Mouse (Mus musculus) small intestine, adult 2 months (tissue): ENCODE results near the gene Cxcr1. TPM values are rescaled to one million over a fixed set of nuclear protein-coding genes. Genes with fewer than 3 reads are reported as not detected.

Source experiments
- H3K27ac ChIP-seq: fragments of 200-500 bp; 2 replicates; pipeline ENCODE4 v1.5.1; 2012; ENCODE audit warnings: low read depth, low read length, control low read depth, inconsistent platforms; ENCODE audit not compliant: insufficient read depth
- H3K27me3 ChIP-seq: fragments of 200-500 bp; 2 replicates; pipeline ENCODE4 v1.6.1; 2012; ENCODE audit warnings: mild to moderate bottlenecking, moderate library complexity, low read length, inconsistent platforms; ENCODE audit not compliant: control insufficient read depth, insufficient read depth
- H3K36me3 ChIP-seq: fragments of 200-500 bp; 2 replicates; pipeline ENCODE4 v1.6.1; 2012; ENCODE audit warnings: mild to moderate bottlenecking, low read length, control low read depth, inconsistent platforms; ENCODE audit not compliant: control insufficient read depth, insufficient read depth
- H3K4me1 ChIP-seq: fragments of 200-500 bp; 2 replicates; pipeline ENCODE4 v1.6.1; 2012; ENCODE audit warnings: low read length, inconsistent platforms, mixed read lengths; ENCODE audit not compliant: control insufficient read depth, insufficient read depth, insufficient read length
- H3K4me3 ChIP-seq: fragments of 200-500 bp; 2 replicates; pipeline ENCODE4 v1.5.1; 2012; ENCODE audit warnings: low read depth, mild to moderate bottlenecking, control low read depth, inconsistent platforms, low read length, moderate library complexity
- CTCF ChIP-seq: fragments of 200-500 bp; IDR thresholded peaks from 2 replicates; pipeline ENCODE4 v1.5.1; 2012; ENCODE audit warnings: low read depth, mild to moderate bottlenecking, control low read depth, inconsistent platforms, low read length, moderate library complexity, mixed read lengths; ENCODE audit not compliant: insufficient replicate concordance, insufficient read length; ENCODE audit errors: extremely low read depth
- POLR2A ChIP-seq: fragments of 200-500 bp; IDR thresholded peaks from 2 replicates; pipeline ENCODE4 v1.6.1; 2012; ENCODE audit warnings: low read depth, mild to moderate bottlenecking, control low read depth, inconsistent platforms, low read length, moderate library complexity
- WGBS: fragments of 180-500 bp; shearing (Covaris S2); methylation state at CpG from one replicate; pipeline ENCODE4 v1.1.7; 2018; 5-methylcytosine and 5-hydroxymethylcytosine counted together
- polyA plus RNA-seq: library from polyadenylated mRNA; depleted of rRNA; stranded (reverse); fragments of >200 nt; gene quantifications from 2 replicates; pipeline ENCODE4 v1.2.3, GENCODE M21; 2012; rRNA removed

The Cxcr1 gene
- polyA plus RNA-seq, 1 experiment = not detected

DNA sequence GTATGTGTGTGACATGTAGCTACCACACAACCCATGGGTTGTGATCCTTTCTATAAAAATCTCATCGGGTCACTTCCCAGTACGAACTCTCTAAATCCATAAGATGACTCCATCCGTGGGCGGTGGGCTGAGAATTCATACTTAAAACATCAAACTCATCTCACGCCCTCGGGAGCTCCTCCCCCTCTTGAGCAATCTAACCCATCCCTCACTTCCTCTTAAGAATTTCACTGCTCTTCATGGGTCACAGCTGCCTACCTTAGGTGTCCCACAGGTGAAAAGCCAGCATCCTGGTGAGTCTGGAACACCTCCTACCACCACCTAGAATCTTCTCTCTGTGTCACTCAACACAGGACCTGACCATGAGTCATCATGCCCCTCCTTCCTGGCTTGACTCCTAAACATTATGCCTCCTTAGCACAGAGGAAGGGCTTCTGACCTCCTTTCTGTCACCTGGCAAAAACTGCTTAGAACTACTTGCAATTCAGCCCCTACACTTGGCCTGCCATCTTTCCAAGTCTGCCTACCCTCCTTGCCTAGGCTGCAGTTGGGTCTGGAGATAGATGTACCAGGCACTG lies 38.9 kb downstream of the Cxcr1 start:
- Histone ChIP-seq H3K36me3 (no peaks in the 10 kb centered on the region), H3K4me3 (no peak overlapping the region), H3K27ac (no peak overlapping the region), H3K4me1 (no peaks in the 10 kb centered on the region), H3K27me3 (no peaks in the 10 kb centered on the region)
- 72% methylated on average over 6 of the region's 6 CpGs for WGBS
- TF ChIP-seq CTCF (no peak), POLR2A (no peak)

DNA sequence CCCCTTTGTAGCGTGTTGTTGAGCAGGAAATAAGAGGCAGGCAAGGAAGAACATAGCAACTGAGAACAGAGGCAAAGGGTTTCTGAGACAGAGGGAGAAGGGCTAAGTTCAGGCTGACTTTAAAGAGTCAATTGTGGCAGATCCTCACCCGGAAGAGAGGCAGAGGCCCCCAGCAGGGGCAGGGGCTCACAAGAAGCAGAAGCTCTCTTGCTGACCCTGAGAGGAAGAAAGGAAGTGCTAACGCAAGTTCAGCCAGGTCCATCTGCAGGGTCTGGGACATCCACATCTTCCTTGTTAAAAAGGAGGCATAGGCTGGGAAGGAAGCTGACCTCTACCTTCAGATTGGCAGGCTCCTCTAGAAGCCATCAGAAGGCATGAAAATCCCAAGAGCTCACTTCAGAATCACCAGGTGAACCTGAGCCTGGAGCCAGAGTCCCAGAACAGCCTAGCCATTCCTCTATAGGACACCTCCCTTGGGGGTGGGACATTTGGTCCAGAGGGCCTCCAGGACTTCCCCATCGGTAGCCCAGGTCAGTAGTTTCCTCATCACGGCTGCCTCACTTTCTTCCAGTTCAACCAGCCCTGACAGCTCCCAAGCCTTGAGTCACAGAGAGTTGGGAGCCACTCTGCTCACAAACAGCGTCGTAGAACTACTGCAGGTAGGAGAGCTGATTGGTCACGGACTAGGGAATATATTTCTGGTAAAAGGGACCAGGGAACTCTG lies 40.8 kb downstream of the Cxcr1 start, which contains the start of gene Cxcr2:
Cxcr2 (plus strand) TSS at position 529 of the 724 bp plus-strand sequence.
- no peak within 1 kb of the TSS for H3K4me3 ChIP-seq

DNA sequence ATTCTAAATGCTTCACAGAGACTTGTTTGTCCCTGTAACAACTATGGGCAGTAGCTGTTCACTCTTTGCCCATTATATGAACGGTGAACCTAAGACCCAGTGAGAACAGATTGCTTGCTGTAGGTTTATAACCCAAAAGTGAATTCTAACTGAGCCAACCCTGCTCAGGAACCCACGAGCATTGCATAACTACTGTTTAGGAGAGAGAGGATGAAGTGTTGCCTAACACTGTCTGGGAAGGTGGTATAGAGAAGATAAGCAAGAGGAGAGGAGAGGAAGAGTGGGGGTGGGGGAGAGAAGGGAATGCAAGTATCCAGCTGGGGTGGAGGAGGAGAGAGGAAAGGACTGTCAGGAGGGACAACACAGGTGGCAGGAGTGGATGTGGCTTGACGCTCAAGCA lies 43.3 kb downstream of the Cxcr1 start:
- TF ChIP-seq CTCF = no peak
- no peak for TF ChIP-seq POLR2A
- H3K4me1 ChIP-seq = 0 out of 2 replicates have a peak, but pooled peaks cover 2% of the 10 kb centered on the region
- WGBS = 37% methylated on average over 3 of the region's 3 CpGs
- H3K36me3 ChIP-seq = no peaks in the 10 kb centered on the region
- no peaks in the 10 kb centered on the region for H3K27me3 ChIP-seq
- no peak overlapping the region for H3K27ac ChIP-seq
- no peak overlapping the region for H3K4me3 ChIP-seq

More for the DNA sequence above, 40.8 kb downstream of the Cxcr1 start, which contains the start of gene Cxcr2:
- Histone ChIP-seq H3K27me3 (no peaks in the 10 kb centered on the region), H3K4me1 (no peaks in the 10 kb centered on the region), H3K36me3 (no peaks in the 10 kb centered on the region), H3K27ac (no peak within 1 kb of the TSS)
- WGBS = 51% methylated on average over 8 of the region's 8 CpGs
- no peak for TF ChIP-seq POLR2A
- no peak for TF ChIP-seq CTCF

GRCm38 (mm10) chr1:74150101-74150500 lies 44.3 kb downstream of the Cxcr1 start:
- Histone ChIP-seq H3K4me1 (0 out of 2 replicates have a peak, but pooled peaks cover 2% of the 10 kb centered on the region), H3K36me3 (no peaks in the 10 kb centered on the region), H3K27ac (no peak overlapping the region), H3K27me3 (no peaks in the 10 kb centered on the region), H3K4me3 (no peak overlapping the region)
- TF ChIP-seq POLR2A (no peak), CTCF (no peak)
- WGBS = 72% methylated on average over 3 of the region's 3 CpGs

DNA sequence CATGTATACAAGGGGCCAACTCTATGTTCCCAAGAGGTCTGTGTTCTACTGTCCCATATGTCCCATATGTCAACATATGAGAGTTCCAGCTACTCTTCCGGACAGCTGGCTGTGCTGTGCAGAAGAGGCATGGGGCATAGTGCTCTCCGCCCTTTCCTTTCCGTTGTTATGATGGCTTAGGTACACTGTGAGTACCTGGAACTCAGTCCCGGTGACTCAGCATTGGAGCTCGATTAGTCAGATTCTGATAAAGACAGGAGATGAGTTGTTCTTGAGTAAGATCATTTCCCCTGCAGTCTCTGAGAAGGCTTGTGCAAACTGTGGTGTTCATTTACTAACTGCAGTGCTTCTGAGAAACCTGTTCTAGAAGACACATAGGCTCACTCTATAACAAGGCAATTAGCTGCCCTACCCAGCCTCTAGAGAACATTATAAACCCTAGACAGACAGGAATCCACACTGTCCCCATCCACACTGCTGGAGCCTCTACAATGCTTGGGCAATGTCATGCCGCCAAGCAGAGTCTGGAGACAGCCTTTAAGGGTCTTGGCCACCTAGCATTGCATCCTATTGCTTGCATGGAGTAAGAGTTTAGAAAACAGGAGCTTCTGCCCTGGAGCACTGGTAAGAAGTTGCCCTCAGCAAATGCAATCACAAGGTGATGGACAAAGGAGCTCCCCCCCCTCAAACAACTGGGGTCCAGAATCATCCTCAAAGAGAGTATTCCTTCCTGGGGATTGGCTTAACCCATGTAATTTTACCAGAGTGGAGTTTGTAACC lies 45.1 kb downstream of the Cxcr1 start:
- H3K4me1 ChIP-seq = 0 out of 2 replicates have a peak, but pooled peaks cover 2% of the 10 kb centered on the region
- no peaks in the 10 kb centered on the region for H3K27me3 ChIP-seq
- H3K27ac ChIP-seq = no peak overlapping the region
- H3K36me3 ChIP-seq = no peaks in the 10 kb centered on the region
- WGBS = 45% methylated on average over 6 of the region's 6 CpGs
- no peak for TF ChIP-seq POLR2A
- no peak for TF ChIP-seq CTCF
- no peak overlapping the region for H3K4me3 ChIP-seq

Other genes starting within 250 kb of the Cxcr1 start
- 79.6 and 87.0 TPM in 2 replicates for gene Tns1, start 70.2 kb downstream of the Cxcr1 start, polyA plus RNA-seq
- gene Rufy4, start 69.1 kb downstream of the Cxcr1 start, polyA plus RNA-seq = 0.11 TPM in 1 of 2 replicates, not detected in the other
- gene Cxcr2, start 40.6 kb downstream of the Cxcr1 start, polyA plus RNA-seq = 0.11 and 0.41 TPM in 2 replicates
- 110 and 323 TPM in 2 replicates for gene Arpc2, start 41.5 kb upstream of the Cxcr1 start, polyA plus RNA-seq
- gene Gpbar1, start 83.9 kb upstream of the Cxcr1 start, polyA plus RNA-seq = 1.8 and 3.1 TPM in 2 replicates
- 81.6 and 160 TPM in 2 replicates for gene Aamp, start 90.1 kb upstream of the Cxcr1 start, polyA plus RNA-seq
- gene Pnkd, start 90.3 kb upstream of the Cxcr1 start, polyA plus RNA-seq = 36.9 and 62.6 TPM in 2 replicates
- 497 and 689 TPM in 2 replicates for gene Tmbim1, start 111.0 kb upstream of the Cxcr1 start, polyA plus RNA-seq
- gene Catip, start 167.5 kb upstream of the Cxcr1 start, polyA plus RNA-seq = 0.05 and 0.39 TPM in 2 replicates
- gene Slc11a1, start 180.6 kb upstream of the Cxcr1 start, polyA plus RNA-seq = 12.7 and 17.9 TPM in 2 replicates
- 58.4 and 177 TPM in 2 replicates for gene Ctdsp1, start 196.9 kb upstream of the Cxcr1 start, polyA plus RNA-seq
- 198 and 892 TPM in 2 replicates for gene Vil1, start 214.7 kb upstream of the Cxcr1 start, polyA plus RNA-seq